Mouse (Mus musculus) thymus, postnatal 4 days (tissue): ENCODE measurements around the gene Tom1l2.

ENCODE experiments used
- DNase-seq: peaks from one replicate; pipeline ENCODE4 v3.0.0; 2021

The Tom1l2 gene

DNA sequence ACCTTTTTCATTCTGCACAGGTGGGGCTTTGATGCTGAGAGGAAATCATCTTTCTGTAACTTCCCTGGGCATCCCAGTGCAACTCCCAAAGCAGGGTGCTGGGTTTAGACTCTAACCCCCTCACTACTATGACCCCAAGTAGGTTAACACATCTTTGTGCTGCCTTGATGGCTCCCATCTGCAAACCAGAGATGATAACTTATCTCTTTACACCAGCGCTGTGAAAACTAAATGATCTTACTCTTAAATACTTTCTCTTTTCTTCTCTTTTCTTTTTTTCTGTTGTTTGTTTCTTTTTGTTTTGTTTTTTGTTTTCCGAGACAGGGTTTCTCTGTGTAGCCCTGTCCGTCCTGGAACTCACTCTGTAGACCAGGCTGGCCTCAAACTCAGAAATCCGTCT lies 6.8 kb downstream of the Tom1l2 start:
- no peak for DNase-seq

DNA sequence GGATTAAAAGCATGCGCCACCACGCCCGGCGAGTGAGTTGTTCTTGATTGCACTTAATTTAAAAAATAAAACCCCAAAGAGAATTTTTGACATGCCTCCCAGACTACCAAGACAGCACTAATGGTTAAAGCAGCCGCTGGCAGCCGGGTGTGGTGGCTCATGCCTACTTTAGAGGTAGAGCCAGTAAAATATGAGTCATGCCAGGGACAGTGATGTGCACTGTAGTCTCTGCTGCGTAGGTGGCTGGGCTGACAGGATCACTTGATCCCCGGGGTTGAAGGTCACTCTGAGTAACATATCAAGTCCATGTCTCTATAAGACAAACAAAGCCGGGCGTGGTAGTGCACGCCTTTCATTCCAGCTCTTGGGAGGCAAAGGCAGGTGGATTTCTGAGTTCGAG lies 13.3 kb downstream of the Tom1l2 start:
- no peak for DNase-seq

DNA sequence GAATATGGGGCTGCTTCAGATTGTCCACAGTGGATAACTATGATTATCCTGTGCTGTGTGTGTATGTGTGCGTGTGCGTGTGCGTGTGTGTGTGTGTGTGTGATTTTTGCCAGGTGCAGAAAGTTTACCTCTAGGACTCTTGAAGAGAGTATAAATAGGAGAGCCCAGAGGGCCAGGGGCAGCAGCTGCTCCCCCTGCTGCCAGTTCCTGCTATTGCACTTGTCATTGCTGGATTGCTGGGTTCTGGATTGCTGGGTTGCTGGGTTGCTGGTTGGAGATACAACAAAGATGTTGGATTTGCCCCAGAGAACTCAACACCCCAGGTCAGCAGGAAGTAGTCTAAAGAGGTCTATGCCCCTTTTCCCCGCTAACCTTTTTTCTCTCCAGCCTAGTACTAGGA lies 14.4 kb downstream of the Tom1l2 start:
- peak; percentile 86 for DNase-seq

DNA sequence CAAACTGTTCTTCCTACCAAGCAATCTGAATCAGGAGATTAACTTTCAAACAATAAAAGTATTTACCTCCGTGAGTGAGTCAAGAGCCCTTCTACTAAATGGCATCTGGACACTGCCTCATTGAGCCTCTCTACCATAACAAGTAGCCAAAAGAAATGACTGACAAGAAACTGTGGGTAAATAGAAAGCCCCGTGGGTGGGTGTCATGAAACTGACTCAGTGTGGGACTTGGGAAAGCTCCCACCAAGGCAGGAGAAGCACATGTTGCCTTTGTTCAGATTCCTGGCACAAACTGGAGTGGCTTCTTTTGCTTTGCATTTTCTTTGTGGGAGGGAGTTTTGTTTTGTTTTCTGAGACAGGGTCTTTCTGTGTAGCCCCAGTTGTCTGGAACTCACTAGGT lies 16.9 kb downstream of the Tom1l2 start:
- no peak for DNase-seq

- DNase-seq = peak; percentile 65
Observed at GRCm38 (mm10) chr11:60334124-60334523, 18.6 kb downstream of the Tom1l2 start.

DNA sequence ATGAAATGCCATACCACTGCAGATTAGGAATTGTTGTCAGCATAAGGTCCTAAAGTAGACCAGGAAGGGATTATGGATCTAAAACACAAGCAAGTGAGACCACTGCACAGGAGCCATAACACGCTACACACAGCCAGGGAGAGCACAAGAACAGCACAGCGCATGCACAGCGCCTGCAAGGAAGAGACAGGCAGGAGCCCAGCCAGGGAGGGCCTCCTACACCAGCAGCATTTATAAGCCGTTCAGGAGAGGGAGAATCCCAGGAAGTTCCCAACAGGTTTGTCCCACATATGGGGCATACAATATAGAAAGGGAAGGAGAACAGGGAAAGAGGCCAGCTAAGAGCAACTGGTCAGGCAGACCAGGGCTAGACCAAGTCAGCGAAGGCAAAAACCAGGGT lies 19.2 kb downstream of the Tom1l2 start:
- peak; percentile 43 for DNase-seq

DNA sequence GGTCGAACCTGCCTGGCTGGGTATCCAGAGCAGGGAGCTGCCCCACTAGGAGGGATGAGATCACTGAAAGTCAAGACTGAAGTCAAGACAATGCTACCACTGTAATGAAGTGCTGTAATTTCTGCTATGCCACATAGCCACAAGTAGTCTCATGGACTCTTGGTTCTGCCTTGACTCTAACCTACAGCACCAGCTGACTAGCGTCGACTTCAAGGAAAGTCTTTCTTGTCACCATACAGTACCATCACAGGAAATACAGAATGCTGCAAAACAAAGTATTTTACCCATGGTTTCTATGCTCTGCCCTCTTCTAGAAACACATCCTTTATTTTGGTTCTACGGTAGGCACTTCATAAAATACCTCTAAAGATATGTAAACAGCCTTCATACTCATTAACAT lies 22.2 kb downstream of the Tom1l2 start:
- DNase-seq = peak; percentile 27

- no peak for DNase-seq
Observed at GRCm38 (mm10) chr11:60323731-60324130, 29.0 kb downstream of the Tom1l2 start.

DNA sequence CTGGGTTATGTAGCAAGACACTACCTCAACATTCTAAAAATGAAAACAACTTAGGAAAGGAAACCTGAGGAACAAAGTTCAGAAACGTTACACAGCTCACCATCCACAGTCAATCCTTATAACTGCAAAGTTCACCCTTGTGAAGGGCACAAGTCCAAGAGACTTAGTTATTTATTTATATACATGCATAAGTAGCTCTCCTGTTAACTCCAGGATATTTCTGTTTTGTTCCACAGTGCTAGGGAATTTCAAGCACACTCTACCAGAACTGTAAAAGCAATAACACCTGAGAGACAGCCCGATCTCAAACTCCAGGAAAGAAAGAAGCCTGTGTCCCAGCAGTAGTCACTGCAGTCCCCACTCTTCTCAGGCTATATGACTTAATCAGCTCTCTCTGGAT lies 31.3 kb downstream of the Tom1l2 start:
- DNase-seq = no peak

- DNase-seq = no peak
Observed at GRCm38 (mm10) chr11:60320426-60321037, 32.2 kb downstream of the Tom1l2 start.

DNA sequence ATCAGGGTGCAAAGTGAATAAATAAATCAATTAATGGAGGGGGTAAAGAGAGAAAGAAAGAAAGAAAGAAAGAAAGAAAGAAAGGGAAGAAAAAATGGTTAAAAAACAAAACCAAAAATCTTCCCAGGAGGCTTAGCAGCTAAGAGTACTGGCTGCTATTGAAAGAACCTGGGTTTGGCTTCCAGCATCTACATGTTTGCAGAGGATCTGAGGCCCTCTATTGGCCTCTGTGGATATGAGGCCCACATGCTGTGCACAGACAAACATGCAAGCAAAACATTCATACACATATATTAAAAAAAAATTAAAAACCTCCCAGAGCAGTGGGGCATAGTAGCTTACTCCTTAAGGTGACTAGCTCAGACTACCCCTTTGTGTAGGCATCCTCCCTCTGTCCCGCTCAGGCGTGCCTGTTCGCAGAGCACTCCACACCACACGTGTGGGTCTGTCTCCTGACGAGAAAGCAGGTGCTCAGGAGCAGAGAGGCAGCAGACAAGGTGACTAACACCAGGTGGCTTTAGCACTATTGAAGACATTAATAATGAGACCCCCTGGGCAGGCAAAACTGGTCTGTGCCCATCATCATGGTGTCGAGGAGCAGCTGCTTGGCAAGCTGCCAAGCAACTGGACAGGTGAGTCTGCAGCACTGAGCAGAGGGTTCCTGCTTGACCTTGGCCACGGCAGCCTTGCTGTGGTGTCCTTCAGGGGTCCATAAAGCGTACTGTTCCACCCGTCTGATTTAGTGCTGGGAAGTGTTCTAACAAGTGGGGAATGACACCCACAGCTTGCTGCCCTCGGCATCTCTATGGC lies 33.2 kb downstream of the Tom1l2 start:
- DNase-seq = no peak

GRCm38 (mm10) chr11:60318716-60319115 lies 34.0 kb downstream of the Tom1l2 start:
- DNase-seq = no peak

GRCm38 (mm10) chr11:60317376-60318102 lies 35.2 kb downstream of the Tom1l2 start:
- DNase-seq = no peak

GRCm38 (mm10) chr11:60316883-60317282 lies 35.8 kb downstream of the Tom1l2 start:
- DNase-seq = no peak

DNA sequence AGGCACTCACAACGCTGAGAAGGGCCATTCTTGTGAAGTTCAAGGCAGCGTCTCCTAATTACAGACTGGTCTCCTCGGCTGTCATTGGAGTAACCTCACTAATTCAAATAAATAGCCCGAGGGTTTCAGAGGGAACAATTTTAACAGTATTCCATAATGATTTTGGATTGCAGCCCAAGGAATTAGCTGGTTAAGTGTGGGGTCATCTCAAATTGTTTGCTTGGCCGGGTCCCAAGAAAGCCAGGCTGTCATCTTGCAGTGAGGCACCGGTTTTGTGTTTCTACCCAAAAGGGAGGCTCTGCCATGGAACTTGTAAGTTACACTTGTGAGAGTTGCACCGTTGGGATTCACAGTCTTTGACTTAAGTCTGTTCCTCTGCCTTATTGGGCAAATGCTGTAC lies 36.5 kb downstream of the Tom1l2 start:
- no peak for DNase-seq

DNA sequence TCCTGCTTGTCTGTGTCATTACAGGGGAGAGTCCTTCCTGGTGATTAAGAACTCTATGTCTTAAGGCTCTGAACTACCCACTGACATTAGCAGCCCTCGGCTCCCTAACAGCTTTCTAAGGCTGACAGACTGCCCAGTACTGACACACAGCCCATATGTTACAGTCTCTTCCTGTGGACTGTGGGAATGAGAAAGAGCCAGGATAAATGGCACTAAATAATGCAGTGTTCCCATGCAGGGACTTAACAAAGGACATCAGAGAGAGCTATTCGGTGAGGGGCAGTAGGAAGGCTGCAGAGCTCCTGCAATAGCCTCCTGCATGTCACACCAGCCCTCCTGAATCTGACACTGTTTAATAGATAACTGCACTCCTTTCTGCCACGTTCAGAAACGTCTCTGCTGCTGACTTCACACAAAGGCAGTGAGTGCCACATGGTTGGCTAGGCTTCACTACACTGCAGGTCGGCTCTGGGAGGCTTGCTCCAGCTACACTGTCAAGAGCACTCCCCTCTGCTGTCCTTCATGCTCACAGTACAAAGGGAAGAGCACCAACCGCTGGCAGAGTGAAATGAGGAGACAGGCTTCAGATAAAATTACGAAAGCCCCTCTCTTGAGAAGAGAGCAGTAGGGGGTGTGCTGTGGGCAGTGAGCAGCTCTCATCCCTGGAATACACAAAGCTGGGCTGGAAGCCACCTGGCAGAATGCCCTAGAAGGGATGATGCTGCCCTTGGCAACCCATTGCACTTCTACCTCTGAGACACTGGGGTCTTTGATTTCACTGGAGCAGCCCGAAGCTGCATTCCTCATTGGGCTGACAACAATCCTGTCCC lies 41.5 kb downstream of the Tom1l2 start:
- DNase-seq = no peak

DNA sequence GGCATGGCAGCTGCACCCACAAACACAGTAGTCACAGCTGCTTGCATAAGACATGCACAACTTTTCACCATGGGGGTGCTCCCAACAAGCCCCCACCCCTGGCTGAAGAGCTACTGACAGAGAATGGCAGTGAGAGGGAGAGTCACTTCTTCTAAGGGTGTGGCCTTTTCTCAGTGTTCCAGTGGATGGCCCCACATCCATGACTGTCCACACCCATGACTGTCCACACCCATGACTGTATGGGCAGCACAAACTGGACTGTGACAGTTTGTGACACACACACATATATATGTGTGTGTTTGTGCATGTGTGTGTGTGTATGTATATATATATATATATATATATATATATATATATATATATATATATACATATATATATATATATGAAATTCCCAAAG lies 42.8 kb downstream of the Tom1l2 start:
- no peak for DNase-seq

DNA sequence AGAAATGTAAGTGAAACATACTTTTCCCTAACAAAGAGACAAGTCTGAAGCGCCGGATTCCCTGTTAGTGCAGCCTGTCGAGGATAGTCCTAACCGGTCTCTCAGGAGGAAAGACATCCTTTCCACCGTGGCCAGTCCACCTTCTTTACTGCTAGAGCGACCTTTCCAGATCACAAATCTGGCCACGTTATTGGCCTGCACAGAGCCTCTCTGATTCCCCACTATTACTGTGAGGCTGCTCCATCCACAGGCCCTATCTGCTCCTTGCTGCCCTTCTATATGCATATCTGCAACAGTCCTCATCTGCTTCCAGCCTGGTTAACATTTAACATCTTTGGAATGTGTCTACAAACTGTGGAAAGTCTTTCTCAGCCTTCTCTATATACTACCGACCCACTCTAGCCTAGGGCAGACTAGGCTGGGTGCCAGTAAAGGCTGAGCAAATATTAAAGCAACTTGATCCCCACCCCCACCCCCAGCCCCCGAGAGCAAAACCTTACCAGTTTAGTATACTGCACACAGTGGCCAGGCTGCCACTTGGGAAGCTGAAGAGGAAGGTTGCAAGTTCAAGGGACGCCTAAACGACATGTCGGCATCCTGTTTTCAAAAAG lies 44.1 kb downstream of the Tom1l2 start:
- DNase-seq = no peak

DNA sequence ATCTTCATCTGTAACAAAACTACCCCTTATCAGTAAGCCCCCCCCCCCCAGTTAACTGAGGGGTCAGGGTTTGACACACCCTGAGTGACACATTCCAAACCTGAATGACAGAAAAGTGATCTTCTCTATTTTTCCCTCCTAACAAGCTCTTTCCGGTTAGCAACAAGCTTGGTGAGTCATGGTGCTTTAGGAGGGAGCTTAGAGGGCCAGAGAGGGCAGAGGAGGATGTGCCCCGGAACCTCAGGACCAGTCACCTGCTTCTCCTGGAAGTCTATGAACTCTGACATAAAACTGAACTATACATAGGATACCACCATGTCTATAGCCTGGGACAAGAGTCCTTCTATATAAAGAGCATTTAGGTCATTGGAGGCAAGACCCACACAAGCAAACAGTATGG lies 44.6 kb downstream of the Tom1l2 start:
- DNase-seq = no peak

DNA sequence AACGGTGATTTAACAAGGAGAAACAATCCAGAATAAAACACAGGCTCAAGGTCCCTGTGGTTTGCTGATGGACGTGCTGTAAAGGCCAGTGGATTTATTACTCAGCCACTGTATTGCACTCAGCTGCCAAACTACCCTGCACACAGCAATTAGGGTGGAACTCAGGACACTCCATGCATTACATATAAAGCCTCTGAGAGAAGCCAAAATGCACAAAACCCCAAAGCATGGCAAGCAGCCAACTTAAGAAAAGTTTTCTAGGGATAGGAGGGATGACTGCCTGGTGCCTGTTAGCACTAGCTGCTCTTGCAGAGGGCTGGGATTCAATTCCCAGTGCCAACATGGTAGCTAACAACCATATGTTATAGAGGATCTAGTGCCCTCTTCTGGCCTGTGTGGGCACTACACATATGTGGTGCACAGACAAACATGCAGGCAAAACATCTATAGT lies 45.3 kb downstream of the Tom1l2 start:
- peak; percentile 74 for DNase-seq

DNA sequence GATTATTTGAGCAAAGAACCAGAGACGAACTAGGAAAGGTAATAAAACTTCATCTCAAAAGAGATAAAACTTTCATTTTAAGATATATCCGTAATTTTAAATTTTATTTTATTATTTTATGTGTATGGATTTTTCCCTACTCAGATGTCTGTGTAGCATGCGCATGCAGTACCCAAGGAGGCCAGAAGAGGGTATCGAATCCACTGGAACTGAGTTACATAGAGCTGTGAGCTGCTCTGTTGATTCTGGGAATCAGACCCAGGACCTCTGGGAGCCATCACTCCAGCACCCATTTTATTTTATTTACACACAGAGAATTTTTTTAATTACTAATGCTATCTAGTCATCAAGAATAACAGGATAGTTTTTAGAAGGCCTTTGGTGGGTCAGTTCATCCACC lies 45.9 kb downstream of the Tom1l2 start:
- peak; percentile 85 for DNase-seq

- DNase-seq = no peak
Observed at GRCm38 (mm10) chr11:60305611-60306010, 47.1 kb downstream of the Tom1l2 start.

- no peak for DNase-seq
Observed at GRCm38 (mm10) chr11:60303497-60303896, 49.2 kb downstream of the Tom1l2 start.
